Mouse (Mus musculus) 3T3-L1 (cell line): ENCODE measurements around the gene Crhbp.

Source experiments
- DNase-seq: peaks from one replicate; pipeline ENCODE4 v3.0.0-alpha.2; 2015; ENCODE audit warnings: low read depth, low spot score

The Crhbp gene

DNA sequence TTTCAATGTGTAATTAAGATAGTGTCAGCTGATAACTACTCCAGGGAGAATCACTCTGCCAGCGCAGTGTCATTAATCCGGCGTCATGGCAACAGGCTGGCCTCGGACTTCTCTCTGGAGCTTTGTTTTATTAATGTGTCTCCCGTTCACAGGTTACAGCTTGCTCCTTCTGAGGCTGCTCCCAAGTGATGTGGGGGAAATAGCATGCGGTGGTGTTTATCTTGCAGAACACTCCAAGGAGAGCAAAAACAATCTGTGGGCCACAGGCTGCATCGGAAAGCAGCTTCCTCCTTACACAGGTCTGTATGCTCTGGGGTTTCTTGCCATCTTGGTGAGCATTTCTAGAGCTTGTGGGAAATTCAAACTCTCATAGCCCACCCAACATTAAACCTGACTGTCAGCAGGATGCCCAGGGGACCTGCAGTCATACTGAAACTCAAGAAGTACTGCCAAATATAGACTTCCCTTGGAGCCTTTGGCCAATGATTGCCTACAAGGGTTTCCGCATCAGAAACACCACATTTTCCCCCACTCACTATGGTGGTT, 25.4 kb downstream of the Crhbp start:
- no peak for DNase-seq

DNA sequence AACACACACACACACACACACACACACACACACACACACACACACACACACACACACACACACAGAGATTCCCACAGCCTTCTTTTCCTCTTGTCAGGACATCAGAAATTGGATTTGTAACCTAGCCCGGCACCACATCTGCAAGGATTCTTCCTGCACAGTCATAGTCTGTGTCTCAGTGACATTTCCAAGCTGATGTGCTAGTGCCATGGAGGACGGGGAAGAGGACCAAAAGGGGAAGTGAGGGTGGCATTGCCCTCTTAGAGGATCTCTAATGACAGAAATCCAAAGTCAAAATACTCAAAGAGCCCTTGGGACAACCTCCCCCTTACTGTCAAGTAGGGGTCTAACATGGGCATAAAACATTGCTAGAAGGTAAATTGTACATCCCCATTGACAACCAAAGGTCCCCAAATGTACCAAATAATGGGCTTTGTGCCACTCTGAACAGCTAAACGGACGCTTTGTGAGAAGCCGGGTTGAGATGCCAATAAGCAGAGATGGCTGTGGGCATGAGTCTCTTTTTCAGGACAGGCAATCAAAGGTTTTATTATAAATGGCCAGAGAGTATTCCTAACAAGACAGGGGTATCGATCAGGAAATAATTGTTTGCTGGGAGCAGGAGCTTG, 26.0 kb downstream of the Crhbp start:
- DNase-seq, result no peak

DNA sequence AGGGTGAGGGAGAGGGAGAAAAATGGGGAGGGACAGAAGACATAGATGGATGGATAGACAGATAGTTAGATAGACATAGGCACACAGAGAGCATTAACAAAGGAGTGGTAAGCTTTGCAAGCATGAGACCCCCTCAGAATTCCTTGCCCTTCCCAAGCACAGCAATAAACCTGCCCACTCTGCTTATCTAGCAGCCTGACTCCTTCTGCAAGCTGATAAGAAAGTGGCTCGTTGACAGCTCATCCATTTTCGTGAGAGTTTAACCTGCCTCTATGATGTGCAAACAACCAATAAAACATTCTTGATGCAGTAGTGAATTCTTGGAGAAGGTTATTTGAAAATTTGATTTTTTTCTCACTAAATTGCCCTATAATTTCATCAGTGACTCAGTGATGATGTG, 32.5 kb downstream of the Crhbp start:
- no peak for DNase-seq

DNA sequence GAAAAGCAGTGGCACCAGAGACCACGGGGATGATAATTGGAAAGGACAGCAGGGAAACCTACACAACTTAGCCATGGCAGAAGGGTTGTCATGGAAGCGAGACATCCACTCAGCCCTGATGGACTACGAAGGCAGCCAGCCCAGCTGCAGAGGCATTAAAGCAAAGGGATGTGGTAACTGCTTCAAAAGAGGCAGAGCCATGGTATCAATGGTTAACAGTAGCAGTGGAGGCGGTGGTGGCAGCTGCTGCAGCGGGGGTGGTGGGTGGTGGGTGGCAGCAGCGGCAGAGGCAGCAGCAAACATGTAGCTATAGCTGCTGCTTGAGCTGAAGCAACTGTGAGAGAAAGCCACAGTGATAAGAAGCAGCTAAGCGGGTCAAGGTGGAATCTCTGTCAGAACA, 51.5 kb downstream of the Crhbp start:
- no peak for DNase-seq

DNA sequence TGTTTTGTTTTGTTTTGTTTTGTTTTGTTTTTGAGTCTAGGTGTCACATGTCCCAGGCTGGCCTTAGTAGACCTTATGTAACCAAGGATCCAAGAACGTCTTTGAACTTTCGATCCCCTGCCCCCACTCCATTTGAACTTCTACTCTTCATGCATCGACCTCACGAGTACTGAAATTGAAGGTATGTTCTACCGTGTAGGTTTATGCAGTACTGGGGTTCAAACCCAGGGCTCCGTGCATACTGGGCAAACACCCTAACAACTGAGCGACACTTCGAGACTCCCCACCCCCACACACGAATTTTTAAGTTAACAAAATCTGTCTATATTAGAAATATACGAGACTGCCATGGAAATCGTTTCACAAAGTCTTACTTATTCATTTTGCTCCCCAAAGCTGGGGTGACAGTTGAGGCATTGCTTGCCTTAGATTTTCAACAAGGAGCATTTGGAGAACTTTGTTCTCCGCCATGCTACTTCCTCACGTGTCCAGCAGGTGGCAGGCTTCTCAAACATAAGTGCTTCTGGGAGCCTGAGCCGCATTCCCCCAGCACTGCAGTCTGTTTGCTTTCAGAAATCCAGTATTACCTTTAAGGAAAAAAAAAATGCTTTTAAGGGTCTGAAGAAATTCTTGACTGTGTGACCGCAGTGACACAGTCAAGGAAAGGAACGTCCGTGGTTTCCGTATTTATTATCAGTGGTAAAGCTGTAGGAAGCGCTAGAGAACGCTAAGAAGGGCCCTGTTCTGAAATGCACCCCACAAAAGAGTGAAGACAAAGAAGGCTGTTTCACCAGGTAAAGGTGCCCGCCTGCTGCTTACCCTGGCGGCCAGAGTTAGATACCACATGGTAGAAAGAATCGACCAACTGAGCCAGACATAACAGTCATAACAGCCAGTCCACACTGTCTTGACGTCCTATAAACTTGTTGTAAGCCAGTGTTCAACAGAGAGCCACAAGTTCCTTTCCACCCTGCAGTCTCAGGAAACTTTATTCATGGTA, 54.6 kb downstream of the Crhbp start:
- DNase-seq, result peak; percentile 86

DNA sequence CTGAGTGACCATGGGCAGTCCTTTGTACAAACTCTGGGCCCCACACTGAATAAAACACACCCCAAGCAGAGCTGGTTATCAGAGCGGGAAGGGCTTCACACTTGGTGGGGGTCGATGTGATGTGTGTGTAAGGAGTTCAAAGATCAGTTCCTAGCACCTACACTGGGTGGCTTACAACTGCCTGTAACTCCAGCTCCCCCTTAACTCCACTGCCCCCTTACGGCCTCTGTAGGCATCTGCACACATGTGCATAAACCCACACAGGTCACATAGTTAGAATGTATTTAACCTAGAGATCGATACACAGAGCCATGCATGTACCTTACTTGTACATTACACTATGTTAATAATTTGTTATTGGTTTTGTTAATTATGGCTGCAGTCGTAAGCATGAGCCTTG, 56.5 kb downstream of the Crhbp start:
- no peak for DNase-seq

DNA sequence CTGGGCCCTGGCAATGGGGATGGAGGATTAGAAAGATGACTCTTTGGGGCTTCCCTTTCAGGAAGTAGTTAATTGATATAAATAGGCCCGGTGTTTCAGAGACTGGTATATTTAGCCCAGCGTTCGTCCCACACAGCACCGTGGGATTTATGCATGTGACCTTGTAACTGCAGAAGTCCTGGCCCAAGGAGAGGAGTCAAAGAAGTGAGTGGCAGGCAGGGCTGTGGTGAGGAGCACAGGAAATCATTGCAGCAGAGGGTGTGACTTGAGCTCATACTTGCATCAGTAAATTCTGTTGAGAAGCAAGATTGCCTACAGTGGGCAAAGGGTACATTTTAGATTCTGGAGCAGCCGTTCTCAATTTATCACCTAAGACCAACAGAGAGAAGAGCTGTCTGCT, 62.3 kb downstream of the Crhbp start:
- no peak for DNase-seq
